ENCODE assay signal across 15 mouse cellular contexts in genomic region chr1:93693502-93693901, GRCm38 (mm10). TPM values are rescaled to one million over a fixed set of nuclear protein-coding genes. Genes with fewer than 3 reads are reported as not detected.
"Had no signal": no experiment of that assay in that cellular context is flagged by ENCODE, and none has a peak within 500 bp of the region (broad histone marks: within the 10 kb centered on the region; RNA-seq: fewer than 3 reads in every experiment).

No protein-coding gene starts in this region.

- H3K27ac ChIP-seq: kidney, postnatal 0 days; left cerebral cortex, adult 2 months; limb, embryonic 15.5 days; liver, embryonic 15.5 days; midbrain, embryonic 10.5 days; neural tube, embryonic 15.5 days had no signal

- H3K9ac ChIP-seq: limb, embryonic 15.5 days; liver, embryonic 15.5 days; lung, embryonic 14.5 days; neural tube, embryonic 15.5 days had no signal

- H3K36me3 ChIP-seq: liver, embryonic 15.5 days had no signal

- H3K9me3 ChIP-seq: limb, embryonic 15.5 days; liver, embryonic 15.5 days; midbrain, embryonic 10.5 days; neural tube, embryonic 15.5 days had no signal

- H3K27me3 ChIP-seq: limb, embryonic 15.5 days; liver, embryonic 15.5 days; neural tube, embryonic 15.5 days had no signal

- H3K4me3 ChIP-seq: left cerebral cortex, adult 2 months; limb, embryonic 15.5 days; liver, embryonic 15.5 days; midbrain, embryonic 10.5 days; myocyte; neural tube, embryonic 15.5 days had no signal

- H3K4me2 ChIP-seq: limb, embryonic 15.5 days; liver, embryonic 15.5 days; lung, embryonic 14.5 days; neural tube, embryonic 15.5 days had no signal

- DNase-seq: lung, embryonic 14.5 days; lung, postnatal 10 days; lung, postnatal 4 days; midbrain, embryonic 14.5 days; spleen, adult 18-20 months; thymus, adult 2 months; thymus, postnatal 25 days had no signal

- H3K4me1 ChIP-seq: limb, embryonic 15.5 days; midbrain, embryonic 10.5 days had no signal

RNA-seq across cellular contexts. Expression of gene Bok, which starts 8.0 kb away (rescaled TPM):
- total RNA-seq: megakaryocyte, adult 5-6 weeks had no signal
